Mouse (Mus musculus): ENCODE results near the gene Heatr5a. TPM values are rescaled to one million over a fixed set of nuclear protein-coding genes. Genes with fewer than 3 reads are reported as not detected.
A peak's percentile ranks its signal among the peaks of the same experiment; 100 is the strongest.

Heatr5a gene
- total RNA-seq, 2 experiments from 2014 or later = 21.2 to 43.7 TPM

GRCm38 (mm10) chr12:51886369-51886768 is 84.8 kb downstream of the Heatr5a start:
- no peak for ATAC-seq (replicated peaks; ENCODE audit: poor library complexity)

GRCm38 (mm10) chr12:51884801-51885200 is 86.3 kb downstream of the Heatr5a start:
- no peak for ATAC-seq (replicated peaks; ENCODE audit: poor library complexity)

GRCm38 (mm10) chr12:51883297-51883805 is 87.8 kb downstream of the Heatr5a start:
- ATAC-seq (replicated peaks; ENCODE audit: poor library complexity) = peak; percentile 94

GRCm38 (mm10) chr12:51882606-51883296 is 88.4 kb downstream of the Heatr5a start:
- no peak for ATAC-seq (replicated peaks; ENCODE audit: poor library complexity)

GRCm38 (mm10) chr12:51881775-51882174 is 89.3 kb downstream of the Heatr5a start:
- ATAC-seq (replicated peaks; ENCODE audit: poor library complexity) = no peak

GRCm38 (mm10) chr12:51871446-51872144 is 99.5 kb downstream of the Heatr5a start:
- ATAC-seq (replicated peaks; ENCODE audit: poor library complexity) = peak; percentile 49

GRCm38 (mm10) chr12:51869511-51869910 is 101.6 kb downstream of the Heatr5a start:
- no peak for ATAC-seq (replicated peaks; ENCODE audit: poor library complexity)

GRCm38 (mm10) chr12:51867076-51867475 is 104.0 kb downstream of the Heatr5a start:
- ATAC-seq (replicated peaks; ENCODE audit: poor library complexity) = no peak

GRCm38 (mm10) chr12:51866226-51866910 is 104.8 kb downstream of the Heatr5a start:
- peak; percentile 78 for ATAC-seq (replicated peaks; ENCODE audit: poor library complexity)

GRCm38 (mm10) chr12:51865790-51866179 is 105.3 kb downstream of the Heatr5a start:
- peak; percentile 76 for ATAC-seq (replicated peaks; ENCODE audit: poor library complexity)

- no peak for ATAC-seq (replicated peaks; ENCODE audit: poor library complexity)
These were observed 105.9 kb downstream of the Heatr5a start for GRCm38 (mm10) chr12:51865061-51865789.

- ATAC-seq (replicated peaks; ENCODE audit: poor library complexity) = no peak
These were observed 107.8 kb downstream of the Heatr5a start for GRCm38 (mm10) chr12:51863116-51864002.

GRCm38 (mm10) chr12:51858134-51859028 is 112.7 kb downstream of the Heatr5a start:
- no peak for ATAC-seq (replicated peaks; ENCODE audit: poor library complexity)

GRCm38 (mm10) chr12:51856768-51857295 is 114.3 kb downstream of the Heatr5a start:
- peak; percentile 74 for ATAC-seq (replicated peaks; ENCODE audit: poor library complexity)

GRCm38 (mm10) chr12:51855872-51856271 is 115.2 kb downstream of the Heatr5a start:
- ATAC-seq (replicated peaks; ENCODE audit: poor library complexity) = no peak

GRCm38 (mm10) chr12:51855453-51855852 is 115.7 kb downstream of the Heatr5a start:
- ATAC-seq (replicated peaks; ENCODE audit: poor library complexity) = peak; percentile 25

- peak; percentile 57 for ATAC-seq (replicated peaks; ENCODE audit: poor library complexity)
These were observed 119.5 kb downstream of the Heatr5a start for GRCm38 (mm10) chr12:51851617-51852016.

GRCm38 (mm10) chr12:51851155-51851554 is 120.0 kb downstream of the Heatr5a start:
- peak; percentile 17 for ATAC-seq (replicated peaks; ENCODE audit: poor library complexity)

- no peak for ATAC-seq (replicated peaks; ENCODE audit: poor library complexity)
These were observed 120.8 kb downstream of the Heatr5a start for GRCm38 (mm10) chr12:51850339-51850738.
